Mouse (Mus musculus) liver, adult 2 months (tissue): ENCODE measurements around the gene Dyrk1a.

ENCODE experiments used
- CTCF ChIP-seq: fragments of 200-500 bp; IDR thresholded peaks from 2 replicates; pipeline ENCODE4 v1.5.1; 2011; ENCODE audit warnings: low read depth, low read length, control low read depth
- POLR2A ChIP-seq: fragments of 200-500 bp; IDR thresholded peaks from 2 replicates; pipeline ENCODE4 v1.6.1; 2011; ENCODE audit warnings: low read length, control low read depth; ENCODE audit not compliant: insufficient read depth; ENCODE audit errors: extremely low read depth

DNA sequence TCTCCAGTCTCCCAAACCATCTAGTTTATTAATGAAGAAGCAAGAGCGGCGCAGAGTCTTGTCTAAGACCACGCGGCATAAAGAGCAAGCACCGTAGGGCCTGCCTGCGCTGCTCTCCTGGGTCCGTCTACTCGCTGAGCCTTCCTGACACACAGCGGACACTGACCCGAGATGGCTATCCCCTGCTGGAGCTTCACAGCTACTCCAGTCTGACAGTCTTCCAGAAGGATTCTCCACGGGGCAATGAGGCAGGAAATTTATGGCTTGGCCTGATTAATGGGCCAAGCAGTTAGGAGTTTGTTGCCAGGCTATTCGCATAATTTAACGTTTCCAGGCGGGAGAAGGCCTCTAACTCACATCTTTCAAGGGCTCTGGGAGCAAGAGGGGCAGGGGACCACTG lies 144.7 kb downstream of the Dyrk1a start:
- TF ChIP-seq CTCF (no peak), POLR2A (no peak)
